Mouse (Mus musculus) intestine, postnatal 0 days (tissue): ENCODE data around the gene Usp40. TPM values are rescaled to one million over a fixed set of nuclear protein-coding genes. Genes with fewer than 3 reads are reported as not detected.

ENCODE experiments used
- ATAC-seq: fragments of 200-750 bp; cut with Nextera tagmentation; 2 replicates; pipeline ENCODE4 v1.8.0; 2017; ENCODE audit warnings: mild to moderate bottlenecking, moderate TSS enrichment, moderate library complexity
- H3K27ac ChIP-seq: fragments of 300-500 bp; sonication (generic); 2 replicates; pipeline ENCODE4 v1.5.1; 2014; ENCODE audit warnings: mild to moderate bottlenecking, low read depth, low read length, moderate library complexity
- H3K27me3 ChIP-seq: fragments of 300-500 bp; sonication (generic); replicated peaks from 2 replicates; pipeline ENCODE4 v1.6.1; 2014; ENCODE audit warnings: low read length, mixed read lengths; ENCODE audit not compliant: control insufficient read depth, insufficient read depth
- H3K36me3 ChIP-seq: fragments of 300-500 bp; sonication (generic); 2 replicates; pipeline ENCODE4 v1.6.1; 2014; ENCODE audit warnings: mild to moderate bottlenecking, moderate library complexity; ENCODE audit not compliant: control insufficient read depth, insufficient read depth
- H3K4me1 ChIP-seq: fragments of 300-500 bp; sonication (generic); replicated peaks from 2 replicates; pipeline ENCODE4 v1.6.1; 2014; ENCODE audit warnings: antibody characterized with exemption, low read length, mixed read lengths; ENCODE audit not compliant: control insufficient read depth, insufficient read depth
- H3K4me2 ChIP-seq: fragments of 300-500 bp; sonication (generic); replicated peaks from 2 replicates; pipeline ENCODE4 v1.6.1; 2014; ENCODE audit warnings: low read depth, mild to moderate bottlenecking, moderate library complexity
- H3K4me3 ChIP-seq: fragments of 300-500 bp; sonication (generic); 2 replicates; pipeline ENCODE4 v1.5.1; 2014; ENCODE audit warnings: low read depth, low read length
- H3K9ac ChIP-seq: fragments of 300-500 bp; sonication (generic); 2 replicates; pipeline ENCODE4 v1.6.1; 2014; ENCODE audit warnings: mild to moderate bottlenecking, low read depth, low read length
- H3K9me3 ChIP-seq: fragments of 300-500 bp; sonication (generic); 2 replicates; pipeline ENCODE4 v1.6.1; 2016; ENCODE audit warnings: mixed run types; ENCODE audit not compliant: control insufficient read depth
- CTCF ChIP-seq: sonication (generic); IDR thresholded peaks from 2 replicates; pipeline ENCODE4 v1.5.1; 2016; ENCODE audit warnings: low read depth, mild to moderate bottlenecking, control low read depth, antibody characterized with exemption, moderate library complexity
- WGBS: fragments of 180-500 bp; shearing (Covaris S2); extraction: QIAGEN DNeasy Blood & Tissue Kit; methylation state at CpG from one replicate; pipeline ENCODE4 v1.1.7; 2014; 5-methylcytosine and 5-hydroxymethylcytosine counted together
- microRNA-seq: library from miRNA; unstranded; fragments of <30 nt; microRNA quantifications from one replicate; pipeline ENCODE4, GENCODE M21; 2016
- polyA plus RNA-seq: library from polyadenylated mRNA; unstranded; fragments of >200 nt; fragmentation: Nextera tagmentation; extraction: Ambion mirVana; gene quantifications from 2 replicates; pipeline ENCODE4 v1.2.1, GENCODE M21; 2015

Usp40 gene
- polyA plus RNA-seq, 1 experiment from 2014 or later: 12.3 TPM

DNA sequence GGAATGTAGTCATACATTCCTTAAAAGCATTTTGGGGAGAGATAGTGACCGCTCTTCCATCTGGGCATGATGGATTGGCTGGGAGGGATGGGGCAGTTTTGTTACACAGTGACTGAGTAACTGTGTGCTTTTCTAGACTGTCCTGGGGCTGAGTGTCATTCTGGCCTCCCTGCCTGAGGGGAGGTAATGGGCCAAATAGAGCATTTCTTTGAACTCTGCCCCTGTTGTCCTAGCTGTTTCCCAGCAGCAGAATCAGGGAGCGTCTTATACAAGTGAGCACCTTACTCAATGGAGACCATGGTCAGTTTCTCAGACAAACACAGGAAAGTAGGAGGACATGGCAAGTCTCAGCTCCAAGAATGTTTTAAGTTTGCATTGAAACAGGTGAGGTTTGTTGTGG is 111.4 kb downstream of the Usp40 start:
- TF ChIP-seq CTCF: no peak
- Histone ChIP-seq H3K27ac (no peak overlapping the region; the same call in 1 of the 2 replicates), H3K9ac (no peak overlapping the region), H3K4me1 (peaks cover 7% of the 10 kb centered on the region), H3K9me3 (no peaks in the 10 kb centered on the region), H3K36me3 (no peaks in the 10 kb centered on the region), H3K4me2 (no peak overlapping the region), H3K4me3 (no peak overlapping the region), H3K27me3 (no peaks in the 10 kb centered on the region)
- 75% methylated on average over 2 of the region's 2 CpGs for WGBS
- no peak for ATAC-seq

Small RNAs within 50 kb of the gene (microRNA-seq; reads per million reads assigned to microRNA genes)
- not detected for gene Gm25198

Other genes starting within 250 kb of the Usp40 start
- gene Sag, start 204.9 kb downstream of the Usp40 start, polyA plus RNA-seq: 0.18 and 0.37 TPM in 2 replicates
- 20.2 and 24.1 TPM in 2 replicates for gene Dgkd, start 155.3 kb downstream of the Usp40 start, polyA plus RNA-seq
- gene Ugt1a10, start 46.8 kb upstream of the Usp40 start, polyA plus RNA-seq: 0.05 and 0.22 TPM in 2 replicates
- 38.4 and 50.6 TPM in 2 replicates for gene Ugt1a9, start 62.2 kb upstream of the Usp40 start, polyA plus RNA-seq
- 0.05 and 0.08 TPM in 2 replicates for gene Ugt1a8, start 79.3 kb upstream of the Usp40 start, polyA plus RNA-seq
- 57.4 and 60.9 TPM in 2 replicates for gene Ugt1a7c, start 86.5 kb upstream of the Usp40 start, polyA plus RNA-seq
- 0.35 and 0.58 TPM in 2 replicates for gene Ugt1a6b, start 94.7 kb upstream of the Usp40 start, polyA plus RNA-seq
- 5.7 and 5.8 TPM in 2 replicates for gene Ugt1a6a, start 126.3 kb upstream of the Usp40 start, polyA plus RNA-seq
- not detected in 2 replicates for gene Ugt1a5, start 157.5 kb upstream of the Usp40 start, polyA plus RNA-seq
- gene Ugt1a2, start 192.1 kb upstream of the Usp40 start, polyA plus RNA-seq: 0.05 and 0.16 TPM in 2 replicates
- gene Dnajb3, start 197.2 kb upstream of the Usp40 start, polyA plus RNA-seq: 11.5 and 13.7 TPM in 2 replicates
- gene Ugt1a1, start 203.4 kb upstream of the Usp40 start, polyA plus RNA-seq: 80.7 and 84.0 TPM in 2 replicates
- 0.29 and 0.94 TPM in 2 replicates for gene Mroh2a, start 218.4 kb upstream of the Usp40 start, polyA plus RNA-seq